Mouse (Mus musculus): ENCODE data around the gene Pex11b.
A peak's percentile ranks its signal among the peaks of the same experiment; 100 is the strongest.
"Not testable (repeated sequence)": the region's sequence is repeated elsewhere in the genome, so short reads cannot be mapped to it uniquely, and the experiment has no call there.

The Pex11b gene

DNA sequence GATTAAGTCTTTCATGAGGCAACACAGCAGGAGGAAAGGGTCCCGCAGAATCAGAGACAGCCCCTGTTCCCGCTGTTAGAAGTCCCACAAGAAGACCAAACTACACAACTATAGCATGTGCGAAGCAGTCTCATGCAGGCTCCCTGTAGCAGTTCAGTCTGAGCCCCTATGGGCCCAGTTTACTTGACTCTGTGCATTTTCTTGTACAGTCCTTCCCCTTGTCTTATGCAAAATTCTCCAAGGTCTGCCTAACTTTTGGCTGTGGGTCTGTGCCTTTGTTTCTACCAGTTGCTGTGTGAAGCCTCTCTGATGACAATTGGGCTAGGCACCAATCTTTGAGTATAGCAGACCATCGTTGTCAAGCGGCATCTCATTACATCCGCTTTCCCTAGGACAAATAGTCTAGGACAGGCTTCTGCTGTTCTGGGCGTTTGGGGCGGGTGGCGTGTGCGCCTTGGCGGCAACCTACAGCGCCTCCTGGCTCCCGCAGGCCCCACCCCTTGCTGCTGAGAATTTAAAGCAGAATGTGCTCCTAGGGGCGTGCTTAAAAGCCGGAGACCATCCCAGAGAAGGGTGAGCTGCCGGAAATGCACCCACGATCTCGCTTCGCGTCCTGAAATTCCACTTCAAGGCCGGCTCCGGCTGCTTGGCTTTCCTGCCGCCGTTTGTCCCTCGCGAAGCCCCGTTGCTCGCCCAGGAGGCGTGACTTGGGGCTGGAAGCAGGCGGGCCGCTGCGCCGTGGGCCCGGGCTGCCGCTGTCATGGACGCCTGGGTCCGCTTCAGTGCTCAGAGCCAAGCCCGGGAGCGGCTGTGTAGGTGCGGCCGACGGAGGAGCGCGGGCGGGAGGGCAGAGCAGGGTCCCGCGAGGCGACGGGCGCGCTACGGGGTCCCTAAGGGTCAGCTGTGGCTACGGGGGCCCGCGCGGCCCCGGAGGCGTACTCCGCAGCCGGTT is at the start of gene Pex11b, which contains the start of gene Gm42957:
Gene Pex11b, plus strand, starts transcription at position 449 of the 952 bp plus-strand sequence.
Gene Gm42957, plus strand, starts transcription at position 547 of the 952 bp plus-strand sequence.
- peak; percentile 83 for DNase-seq (ENCODE audit: low spot score)

DNA sequence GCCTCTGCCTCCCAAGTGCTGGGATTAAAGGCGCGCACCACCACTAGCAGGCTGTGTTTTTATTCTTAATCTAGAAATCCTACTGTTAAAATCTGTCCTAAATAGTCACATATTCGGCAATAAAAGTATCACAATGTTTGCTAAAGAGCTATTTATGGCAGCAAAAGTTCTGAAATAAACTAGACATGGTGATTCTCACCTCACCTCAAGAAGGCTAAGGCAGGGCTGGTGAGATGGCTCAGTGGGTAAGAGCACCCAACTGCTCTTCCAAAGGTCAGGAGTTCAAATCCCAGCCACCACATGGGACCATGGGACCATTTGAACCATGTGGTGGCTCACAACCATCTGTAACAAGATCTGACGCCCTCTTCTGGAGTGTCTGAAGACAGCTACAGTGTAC is 44.5 kb upstream of the Pex11b start:
- no peak for DNase-seq (ENCODE audit: low spot score)

DNA sequence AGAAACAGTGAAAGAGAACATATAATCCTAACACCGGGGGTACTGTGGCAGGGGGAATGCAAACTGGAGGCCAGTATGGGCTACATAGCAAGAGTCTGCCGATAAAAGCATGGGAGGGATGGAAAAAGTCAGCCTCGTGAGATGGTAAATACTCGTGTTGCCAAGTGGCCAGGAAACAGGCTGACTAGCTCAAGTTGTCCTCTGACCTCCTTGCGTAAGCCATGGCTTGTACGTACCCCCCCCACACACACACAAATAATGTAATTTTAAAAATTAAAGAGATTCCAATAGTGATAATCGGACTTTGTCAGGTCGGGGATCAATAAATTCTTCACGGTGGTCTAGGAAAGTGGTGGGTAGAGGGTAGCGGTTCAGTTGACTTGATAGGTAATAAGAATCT is 41.8 kb upstream of the Pex11b start:
- no peak for DNase-seq (ENCODE audit: low spot score)

DNA sequence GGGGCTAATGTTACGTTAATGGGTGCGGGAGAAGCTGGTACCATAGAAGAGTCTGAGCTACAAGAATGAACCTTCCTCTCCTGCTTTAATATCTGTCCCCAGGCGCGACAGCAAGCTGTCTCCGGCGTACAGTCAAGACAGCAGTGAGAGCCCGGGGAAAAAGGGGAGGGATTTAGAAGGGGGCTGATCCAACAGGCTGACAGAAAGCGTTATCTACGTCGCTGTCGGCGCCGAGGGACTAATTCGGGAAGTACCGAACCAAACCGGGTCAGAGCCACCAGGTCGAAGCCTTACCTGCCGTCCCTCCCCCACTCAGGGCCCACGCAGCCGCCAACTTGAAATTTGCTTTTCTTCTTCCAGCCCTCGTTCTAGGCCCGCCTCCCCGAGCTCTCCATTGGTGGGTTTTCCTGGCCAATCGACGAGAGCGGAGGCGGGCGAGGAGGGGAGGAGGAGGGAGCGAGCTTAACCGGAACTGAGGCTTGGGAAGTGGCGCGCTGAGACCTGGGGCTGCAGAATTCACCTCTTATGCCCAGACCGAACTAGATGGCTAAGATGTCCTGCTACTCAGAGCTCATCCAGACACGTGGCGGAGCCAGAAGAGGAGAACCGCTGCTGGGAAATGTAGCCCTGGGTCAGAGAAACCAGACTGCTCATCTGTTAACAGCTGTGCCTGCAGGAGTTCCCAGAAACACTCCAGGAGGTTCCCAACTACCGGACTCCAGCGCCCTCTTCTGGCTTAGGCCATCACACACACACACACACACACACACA is 41.2 kb upstream of the Pex11b start, which contains the start of gene Polr3gl:
Gene Polr3gl, minus strand, starts transcription at position 392 of the 771 bp plus-strand sequence.
- peak; percentile 89 for DNase-seq (ENCODE audit: low spot score)

DNA sequence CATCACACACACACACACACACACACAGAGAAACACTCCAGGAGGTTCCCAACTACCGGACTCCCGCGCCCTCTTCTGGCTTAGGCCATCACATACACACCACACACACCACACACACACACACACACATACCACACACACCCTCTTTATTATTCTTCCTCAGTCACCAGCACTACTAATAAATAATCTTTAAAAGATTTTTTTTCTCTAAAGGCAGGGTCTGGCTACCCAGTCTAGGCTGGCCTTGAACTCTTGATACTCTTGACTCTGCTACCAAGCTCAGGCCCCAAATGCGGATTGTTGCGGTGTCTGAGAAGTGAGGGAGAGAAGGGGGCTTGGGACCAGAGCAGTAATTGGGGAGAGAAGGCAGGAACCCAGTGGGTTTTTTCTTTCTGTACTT is 40.3 kb upstream of the Pex11b start:
- no peak for DNase-seq (ENCODE audit: low spot score)

DNA sequence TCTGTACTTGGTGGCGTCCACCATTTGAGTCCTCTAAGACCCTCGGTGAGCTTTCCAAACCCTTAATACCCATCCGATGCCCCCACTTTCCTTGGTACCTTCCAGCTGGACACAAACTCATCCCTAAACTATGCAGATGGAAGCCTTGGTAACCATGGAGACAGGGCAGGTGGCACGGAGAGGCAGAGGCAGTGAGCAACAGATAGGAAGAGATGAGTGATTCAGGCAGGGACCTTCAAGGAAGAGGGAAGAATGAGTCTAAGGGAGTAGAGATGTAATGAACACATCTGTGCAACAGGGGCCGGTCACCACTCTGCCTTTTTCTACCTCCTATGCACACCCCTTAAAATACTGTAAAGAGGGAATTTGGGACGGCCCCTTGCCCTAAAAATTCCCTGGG is 39.5 kb upstream of the Pex11b start:
- no peak for DNase-seq (ENCODE audit: low spot score)

DNA sequence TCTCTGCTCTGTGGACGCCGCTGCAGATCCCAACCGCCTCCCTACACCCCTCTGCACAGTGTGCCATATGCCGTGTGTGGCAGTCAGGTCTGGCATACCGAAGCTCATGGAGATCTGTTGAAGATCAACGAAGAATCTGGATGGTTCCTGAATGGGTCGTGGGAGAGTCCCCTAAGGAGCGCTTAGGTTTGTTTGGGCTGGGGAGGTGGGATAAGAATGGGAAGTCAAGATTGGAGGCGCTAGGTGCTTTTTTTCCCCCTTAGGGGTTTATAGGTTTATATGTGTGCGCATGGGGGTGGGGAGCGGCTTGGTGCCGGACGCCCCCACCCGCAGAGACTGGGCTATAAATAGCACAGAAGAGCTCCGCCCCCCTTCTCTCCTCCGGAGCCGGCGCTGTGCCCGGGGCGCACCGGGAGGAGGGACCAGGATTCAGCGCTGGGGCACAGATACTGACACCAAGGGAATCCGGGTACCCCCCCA is 38.9 kb upstream of the Pex11b start, which contains the start of gene Ankrd34a:
Gene Ankrd34a, plus strand, starts transcription at position 409 of the 480 bp plus-strand sequence.
- no peak for DNase-seq (ENCODE audit: low spot score)

DNA sequence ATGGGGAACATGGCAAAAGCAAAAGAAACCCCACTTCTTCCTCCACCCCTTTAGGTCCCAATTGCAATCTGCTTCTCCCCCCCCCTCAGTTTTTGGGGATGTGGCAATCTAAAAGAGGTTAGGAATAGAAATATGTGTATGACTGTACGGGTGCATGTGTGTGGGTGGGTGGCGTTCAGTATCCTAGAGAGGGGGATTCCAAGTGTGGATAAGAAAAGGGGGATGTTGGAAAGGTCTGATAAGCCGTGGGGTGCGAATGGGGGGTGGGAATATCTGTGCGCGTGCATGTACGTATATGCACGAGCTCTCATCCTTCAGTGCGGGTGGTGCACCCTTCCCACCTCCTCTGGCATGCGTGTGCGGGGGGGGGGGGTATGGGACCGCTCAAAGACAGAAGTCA is 38.3 kb upstream of the Pex11b start:
- DNase-seq (ENCODE audit: low spot score): no peak

DNA sequence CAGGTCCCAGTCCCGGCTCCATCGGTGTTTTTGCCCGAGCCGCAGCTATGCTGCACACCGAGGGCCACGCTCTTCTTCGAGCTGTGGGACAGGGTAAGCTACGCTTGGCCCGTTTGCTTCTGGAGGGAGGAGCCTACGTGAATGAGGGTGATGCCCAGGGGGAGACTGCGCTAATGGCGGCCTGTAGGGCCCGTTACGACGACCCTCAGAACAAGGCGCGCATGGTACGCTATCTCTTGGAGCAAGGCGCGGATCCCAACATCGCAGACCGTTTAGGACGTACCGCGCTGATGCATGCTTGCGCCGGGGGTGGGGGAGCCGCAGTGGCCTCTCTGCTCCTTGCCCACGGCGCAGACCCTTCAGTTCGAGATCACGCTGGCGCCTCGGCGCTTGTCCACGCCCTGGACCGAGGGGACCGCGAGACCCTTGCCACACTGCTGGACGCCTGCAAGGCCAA is 37.7 kb upstream of the Pex11b start:
- DNase-seq (ENCODE audit: low spot score): no peak

DNA sequence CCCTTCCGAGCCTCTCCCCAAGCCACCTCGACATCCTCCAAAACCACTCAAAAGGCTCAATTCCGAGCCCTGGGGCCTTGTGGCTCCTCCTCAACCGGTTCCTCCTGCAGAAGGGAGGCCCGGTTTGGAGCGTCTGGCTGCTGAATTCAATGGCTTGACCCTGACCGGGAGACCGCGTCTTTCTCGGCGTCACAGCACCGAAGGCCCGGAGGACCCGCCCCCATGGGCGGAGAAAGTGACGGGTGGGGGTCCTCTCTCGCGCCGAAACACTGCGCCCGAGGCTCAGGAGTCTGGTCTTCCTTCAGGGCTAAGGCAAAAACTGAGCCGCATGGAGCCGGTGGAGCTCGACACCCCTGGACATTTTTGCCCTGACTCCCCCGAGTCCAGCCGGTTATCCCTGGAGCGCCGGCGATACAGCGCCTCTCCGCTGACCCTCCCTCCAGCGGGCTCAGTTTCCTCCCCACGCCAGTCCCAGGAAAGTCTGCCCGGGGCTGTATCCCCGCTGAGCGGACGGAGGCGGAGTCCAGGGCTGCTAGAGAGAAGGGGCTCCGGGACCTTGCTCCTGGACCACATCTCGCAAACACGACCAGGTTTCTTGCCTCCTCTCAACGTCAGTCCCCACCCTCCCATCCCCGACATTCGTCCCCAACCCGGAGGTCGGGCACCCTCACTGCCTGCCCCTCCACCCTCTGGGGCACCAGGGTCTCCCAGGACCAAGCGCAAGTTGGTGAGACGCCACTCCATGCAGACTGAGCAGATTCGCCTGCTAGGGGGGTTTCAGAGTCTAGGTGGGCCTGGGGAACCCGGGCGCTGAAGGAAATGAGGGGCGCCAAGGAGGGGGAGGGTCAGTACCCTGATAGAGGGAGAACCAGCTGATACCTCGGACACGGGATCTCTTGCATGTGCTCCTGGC is 36.8 kb upstream of the Pex11b start:
- DNase-seq (ENCODE audit: low spot score): no peak

DNA sequence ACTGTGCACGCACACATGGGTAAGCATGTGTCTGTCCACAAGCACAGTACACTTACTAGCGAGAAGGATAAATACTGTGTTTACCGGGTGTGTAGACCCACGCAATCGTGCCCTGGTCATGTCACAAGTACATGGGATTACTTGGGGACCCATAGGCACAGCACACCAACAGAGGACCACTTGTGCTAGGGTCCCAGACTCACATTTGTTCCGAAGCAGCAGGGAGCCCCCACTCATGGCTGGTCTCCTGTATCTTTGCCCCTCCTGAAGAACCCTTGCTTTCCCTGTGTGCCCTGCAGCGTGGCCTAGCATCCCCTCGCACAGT is 36.1 kb upstream of the Pex11b start:
- no peak for DNase-seq (ENCODE audit: low spot score)

DNA sequence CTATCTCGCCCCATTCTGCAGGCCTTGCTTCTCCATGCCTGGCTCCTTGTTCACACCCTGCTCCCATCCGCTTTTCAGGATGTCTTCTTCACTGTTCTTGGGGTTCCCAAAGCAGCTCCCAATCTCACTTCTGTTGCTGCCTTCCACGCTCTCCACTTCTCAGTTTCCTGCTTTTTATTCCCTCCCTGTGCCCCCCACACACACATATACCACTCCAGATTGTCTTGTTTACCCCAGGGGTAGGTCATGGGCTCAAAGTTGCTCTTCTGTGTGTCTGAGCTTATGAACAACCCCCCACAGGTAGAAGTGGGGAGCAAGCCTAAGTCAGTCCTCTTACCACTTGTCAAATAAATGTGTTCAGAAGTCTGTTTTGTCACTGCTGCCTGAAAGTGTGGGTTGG is 35.8 kb upstream of the Pex11b start:
- no peak for DNase-seq (ENCODE audit: low spot score)

DNA sequence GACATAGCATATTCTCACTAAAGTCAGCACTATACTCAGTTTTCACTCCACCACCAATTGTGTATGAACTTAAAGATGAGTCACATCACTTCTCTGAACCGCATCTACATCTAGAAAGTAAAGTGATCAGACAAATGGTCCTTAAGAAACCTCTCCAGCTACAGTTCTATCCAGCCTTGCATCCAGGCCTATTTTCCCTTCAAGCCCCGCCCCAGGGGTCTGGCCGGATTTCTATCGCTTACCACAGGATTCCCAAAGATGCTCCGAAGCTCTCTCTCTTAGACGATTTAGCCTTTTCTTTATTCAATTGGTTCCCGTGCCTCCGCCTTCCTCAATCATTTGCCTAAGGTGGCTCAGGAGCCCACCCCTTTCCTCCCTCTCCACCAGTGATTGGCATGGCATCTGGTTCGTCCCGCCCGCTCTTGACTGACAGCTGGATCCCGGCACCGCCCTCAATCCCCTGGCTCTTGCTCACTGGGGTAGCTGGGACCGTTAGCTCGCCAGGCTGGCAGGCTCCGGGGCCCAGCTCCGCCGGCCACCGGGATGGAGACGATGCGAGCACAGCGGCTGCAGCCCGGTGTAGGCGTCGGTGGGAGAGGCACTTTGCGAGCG is 34.4 kb upstream of the Pex11b start, which contains the start of gene Lix1l:
Gene Lix1l, plus strand, starts transcription at position 511 of the 612 bp plus-strand sequence.
- peak; percentile 86 for DNase-seq (ENCODE audit: low spot score)

DNA sequence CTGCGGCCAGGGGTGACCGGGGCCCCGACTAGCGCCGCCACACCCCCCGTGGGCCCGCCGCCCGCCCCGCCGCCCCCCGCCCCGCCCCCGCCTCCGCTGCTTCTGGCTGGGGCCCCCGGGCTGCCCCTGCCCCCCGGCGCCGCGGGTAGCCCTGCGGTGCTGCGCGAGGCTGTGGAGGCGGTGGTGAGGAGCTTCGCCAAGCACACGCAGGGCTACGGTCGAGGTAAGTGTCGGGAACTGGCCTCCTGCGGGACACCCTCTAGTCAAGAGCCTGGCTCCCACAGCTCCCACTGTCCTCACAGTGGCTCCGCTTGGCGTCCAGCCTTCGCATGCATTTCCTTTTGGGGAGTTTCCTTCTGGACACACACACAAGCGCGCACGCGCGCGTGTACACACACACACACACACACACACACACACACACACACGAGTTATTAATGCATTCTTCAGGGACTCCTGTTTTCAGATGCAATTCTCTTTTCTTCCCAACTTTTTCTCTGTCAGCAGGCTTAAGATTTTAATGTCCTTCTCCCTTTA is 33.9 kb upstream of the Pex11b start:
- no peak for DNase-seq (ENCODE audit: low spot score)

DNA sequence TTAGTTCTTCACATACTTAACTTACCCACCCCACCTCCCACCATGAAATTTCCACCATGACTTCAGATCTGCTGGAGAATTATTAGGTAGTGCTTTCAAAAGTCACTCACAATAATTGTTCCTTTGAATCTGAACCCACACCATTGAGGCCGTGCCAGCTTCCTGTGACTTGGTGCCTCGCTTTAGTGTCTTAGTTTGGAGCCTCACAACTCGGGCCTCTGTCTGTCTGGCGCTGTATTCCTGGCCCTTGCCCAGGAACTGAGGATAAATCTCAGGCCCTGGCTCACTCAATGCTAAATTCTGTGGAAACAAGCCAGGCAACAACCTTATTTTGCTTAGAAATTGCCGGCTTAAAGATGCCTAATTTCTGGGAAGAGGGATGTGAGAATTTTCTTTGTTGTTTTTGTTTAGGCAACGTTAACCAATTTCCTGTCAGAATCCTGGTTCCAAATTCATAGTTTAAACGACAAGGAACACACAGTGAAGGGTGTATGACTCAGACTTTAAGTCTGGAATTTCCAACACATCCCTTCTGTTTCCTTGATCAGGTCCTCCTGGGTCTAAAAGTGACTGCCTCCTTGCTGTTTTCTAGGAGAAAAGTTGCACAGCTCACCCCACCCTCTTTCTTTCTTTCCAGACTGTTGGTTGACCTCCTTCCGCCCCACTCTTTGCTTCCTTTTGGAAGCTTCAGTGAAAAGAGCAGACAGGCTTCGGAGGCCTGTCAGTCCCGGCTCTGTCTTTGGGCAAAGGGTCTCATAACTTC is 33.1 kb upstream of the Pex11b start:
- no peak for DNase-seq (ENCODE audit: low spot score)

DNA sequence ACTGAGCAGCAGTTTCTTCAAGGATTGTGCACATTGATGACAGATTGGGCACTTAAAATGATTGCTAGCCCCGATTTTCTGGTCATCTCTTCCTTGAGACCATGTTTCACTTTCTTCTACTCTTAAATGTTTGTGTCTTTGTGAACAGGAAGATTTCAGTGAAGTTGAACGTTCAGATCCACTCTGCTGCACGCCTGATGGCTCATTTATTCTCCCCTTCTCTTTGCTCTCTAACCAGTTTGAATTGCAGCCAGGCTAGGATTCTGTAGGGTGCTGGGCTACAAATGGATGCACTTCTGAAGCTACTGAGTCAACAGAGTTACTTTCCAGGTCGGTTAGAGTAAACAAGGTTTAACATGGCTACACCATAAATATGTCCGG is 32.5 kb upstream of the Pex11b start:
- DNase-seq (ENCODE audit: low spot score): no peak

DNA sequence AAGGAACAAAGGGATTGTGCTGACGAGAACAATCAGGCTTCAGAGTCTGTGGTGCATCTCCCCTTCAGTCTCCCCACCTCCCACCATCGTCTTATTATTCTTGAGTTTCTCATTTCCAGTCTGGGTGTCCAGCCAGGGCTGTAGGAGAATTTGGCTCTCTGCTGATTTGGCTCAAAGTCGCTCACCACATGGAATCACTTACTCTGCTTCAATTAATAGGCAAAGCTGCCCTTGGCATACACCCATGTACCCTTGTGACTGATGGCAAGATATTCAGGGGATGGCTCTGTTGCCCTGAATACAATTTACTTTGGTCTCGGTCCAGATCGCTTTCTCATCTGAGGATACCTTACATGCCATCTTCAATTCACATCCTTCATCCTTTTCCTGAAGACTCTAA is 31.9 kb upstream of the Pex11b start:
- DNase-seq (ENCODE audit: low spot score): no peak

DNA sequence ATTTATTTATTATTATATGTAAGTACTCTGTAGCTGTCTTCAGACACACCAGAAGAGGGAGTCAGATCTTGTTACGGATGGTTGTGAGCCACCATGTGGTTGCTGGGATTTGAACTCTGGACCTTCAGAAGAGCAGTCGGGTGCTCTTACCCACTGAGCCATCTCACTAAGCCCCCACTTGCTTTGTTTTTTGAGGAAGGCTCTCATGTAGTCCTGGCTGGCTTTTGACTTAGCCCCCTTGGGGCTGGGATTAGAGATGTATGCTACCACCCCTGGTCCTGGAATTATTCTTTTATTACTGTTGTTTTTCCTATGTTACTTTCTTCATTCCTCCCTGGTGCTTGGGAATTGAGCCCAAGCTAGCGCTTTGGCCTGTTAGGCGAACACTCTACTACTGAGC is 29.2 kb upstream of the Pex11b start:
- DNase-seq (ENCODE audit: low spot score): not testable (repeated sequence)

DNA sequence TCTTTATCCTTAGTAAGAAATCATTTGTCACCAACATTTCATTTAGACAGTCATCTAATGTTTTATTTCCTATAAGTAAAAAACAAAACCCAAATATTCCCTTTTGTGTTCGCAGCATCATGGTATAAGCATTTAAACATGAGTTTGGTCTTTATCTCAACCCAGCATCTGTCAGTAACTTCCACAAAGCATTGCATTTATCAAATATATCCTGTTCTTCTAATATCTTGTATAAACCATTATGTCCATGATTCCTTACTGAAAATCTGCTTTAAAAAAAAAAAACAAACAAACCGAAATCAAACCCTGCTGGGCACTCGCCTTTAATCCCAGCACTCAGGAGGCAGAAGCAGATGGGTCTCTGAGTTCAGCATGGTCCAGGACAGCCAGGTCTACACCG is 28.6 kb upstream of the Pex11b start:
- DNase-seq (ENCODE audit: low spot score): no peak

DNA sequence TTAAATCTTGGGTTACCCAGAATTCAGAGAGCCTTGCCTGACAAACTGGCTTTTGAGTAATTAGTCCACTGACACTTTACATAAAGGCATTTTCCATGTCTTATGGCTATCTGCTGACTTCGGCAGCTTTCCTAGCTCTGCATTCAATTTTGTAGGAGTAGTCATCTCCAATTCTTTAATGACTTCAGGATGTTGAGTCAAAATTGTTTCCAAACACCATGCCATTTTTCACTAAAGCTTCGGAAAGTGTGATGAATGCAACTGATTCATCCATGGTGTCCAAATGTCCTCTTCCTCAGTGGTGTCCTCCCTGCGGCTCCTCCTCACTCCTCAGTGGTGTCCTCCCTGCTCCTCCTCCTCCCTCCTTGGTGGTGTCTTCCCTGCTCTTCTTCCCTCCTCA is 17.2 kb upstream of the Pex11b start:
- no peak for DNase-seq (ENCODE audit: low spot score)
